Mouse (Mus musculus) cortical plate, adult 2 months (tissue): ENCODE data around the gene Cbr1.
"Not testable (repeated sequence)": the region's sequence is repeated elsewhere in the genome, so short reads cannot be mapped to it uniquely, and the experiment has no call there.

Experiments
- CTCF ChIP-seq: fragments of 200-500 bp; IDR thresholded peaks from 2 replicates; pipeline ENCODE4 v1.5.1; 2011; ENCODE audit warnings: mild to moderate bottlenecking, control low read depth, low read length; ENCODE audit not compliant: insufficient read depth; ENCODE audit errors: extremely low read depth
- POLR2A ChIP-seq: fragments of 200-500 bp; IDR thresholded peaks from 2 replicates; pipeline ENCODE4 v1.6.1; 2011; ENCODE audit warnings: mild to moderate bottlenecking, low read length, control low read depth; ENCODE audit not compliant: insufficient read depth; ENCODE audit errors: extremely low read depth

DNA sequence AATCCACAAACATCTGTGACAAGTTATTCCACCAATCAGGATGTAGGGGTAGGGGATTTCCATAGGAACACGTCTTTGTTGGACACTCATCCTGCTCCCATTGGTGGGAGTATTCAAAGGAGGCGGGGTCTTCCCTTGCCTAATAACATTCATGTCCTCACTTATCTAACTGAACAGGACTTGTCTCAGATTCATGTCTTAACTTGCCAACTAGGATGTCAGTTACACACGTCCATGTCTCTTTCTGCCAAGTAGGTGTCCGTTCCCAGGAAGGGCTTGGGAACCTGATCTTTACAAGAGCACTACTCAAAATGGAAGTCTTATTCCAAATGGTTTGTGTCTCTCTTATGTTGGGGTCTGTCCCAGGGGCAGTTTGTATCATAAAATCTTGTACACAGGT lies 18.1 kb downstream of the Cbr1 start:
- not testable (repeated sequence) for TF ChIP-seq POLR2A, CTCF
